Mouse (Mus musculus) hindbrain, embryonic 15.5 days (tissue): ENCODE results near the gene Ryr3. TPM values are rescaled to one million over a fixed set of nuclear protein-coding genes. Genes with fewer than 3 reads are reported as not detected.

Experiments
- ATAC-seq: fragments of 200-750 bp; cut with Nextera tagmentation; 2 replicates; pipeline ENCODE4 v1.8.0; 2017; ENCODE audit warnings: low read depth, moderate number of reproducible peaks, moderate TSS enrichment; ENCODE audit not compliant: low FRiP score
- H3K27ac ChIP-seq: fragments of 300-500 bp; sonication (generic); replicated peaks from 2 replicates; pipeline ENCODE4 v1.5.1; 2015; ENCODE audit warnings: mild to moderate bottlenecking, inconsistent platforms
- H3K27me3 ChIP-seq: fragments of 300-500 bp; sonication (generic); 2 replicates; pipeline ENCODE4 v1.6.1; 2015; ENCODE audit warnings: control low read depth, inconsistent platforms
- H3K36me3 ChIP-seq: fragments of 300-500 bp; sonication (generic); 2 replicates; pipeline ENCODE4 v1.6.1; 2015; ENCODE audit warnings: control low read depth, inconsistent platforms
- H3K4me1 ChIP-seq: fragments of 300-500 bp; sonication (generic); replicated peaks from 2 replicates; pipeline ENCODE4 v1.6.1; 2015; ENCODE audit warnings: control low read depth, inconsistent platforms
- H3K4me2 ChIP-seq: fragments of 300-500 bp; sonication (generic); 2 replicates; pipeline ENCODE4 v1.6.1; 2015; ENCODE audit warnings: moderate library complexity, mild to moderate bottlenecking, inconsistent platforms
- H3K4me3 ChIP-seq: fragments of 300-500 bp; sonication (generic); 2 replicates; pipeline ENCODE4 v1.5.1; 2015; ENCODE audit warnings: mild to moderate bottlenecking, inconsistent platforms
- H3K9ac ChIP-seq: fragments of 300-500 bp; sonication (generic); 2 replicates; pipeline ENCODE4 v1.6.1; 2015; ENCODE audit warnings: inconsistent platforms
- H3K9me3 ChIP-seq: fragments of 300-500 bp; sonication (generic); 2 replicates; pipeline ENCODE4 v1.6.1; 2016; ENCODE audit warnings: control low read depth, inconsistent platforms
- WGBS: fragments of 180-500 bp; shearing (Covaris S2); methylation state at CpG from one replicate; pipeline ENCODE4 v1.1.7; 2015; 5-methylcytosine and 5-hydroxymethylcytosine counted together
- polyA plus RNA-seq: library from polyadenylated mRNA; unstranded; fragments of >200 nt; fragmentation: Nextera tagmentation; extraction: Ambion mirVana; gene quantifications from 2 replicates; pipeline ENCODE4 v1.2.1, GENCODE M21; 2015

Ryr3 gene
- polyA plus RNA-seq, 1 experiment from 2014 or later, result 5.5 TPM

GRCm38 (mm10) chr2:113008961-113009740 lies 207.7 kb downstream of the Ryr3 start:
- no peaks in the 10 kb centered on the region for H3K27me3 ChIP-seq
- H3K4me3 ChIP-seq, result no peak overlapping the region
- ATAC-seq, result peak; percentile 79
- no peaks in the 10 kb centered on the region for H3K36me3 ChIP-seq
- 56% methylated on average over 11 of the region's 11 CpGs for WGBS
- peak overlapping the region; percentile 30; the same call in 1 of the 2 replicates for H3K27ac ChIP-seq
- H3K9me3 ChIP-seq, result no peaks in the 10 kb centered on the region
- peaks cover 9% of the 10 kb centered on the region; the same call in 1 of the 2 replicates for H3K4me1 ChIP-seq
- H3K9ac ChIP-seq, result no peak overlapping the region
- no peak overlapping the region; the same call in 1 of the 2 replicates for H3K4me2 ChIP-seq

GRCm38 (mm10) chr2:112998498-112998897 lies 218.4 kb downstream of the Ryr3 start:
- H3K36me3 ChIP-seq, result no peaks in the 10 kb centered on the region
- no peak overlapping the region for H3K4me3 ChIP-seq
- no peak overlapping the region for H3K9ac ChIP-seq
- no peak overlapping the region for H3K27ac ChIP-seq
- no peaks in the 10 kb centered on the region for H3K9me3 ChIP-seq
- H3K4me2 ChIP-seq, result no peak overlapping the region
- no peaks in the 10 kb centered on the region for H3K27me3 ChIP-seq
- H3K4me1 ChIP-seq, result no peaks in the 10 kb centered on the region
- ATAC-seq, result no peak
- WGBS, result 71% methylated on average over 3 of the region's 3 CpGs

- Histone ChIP-seq H3K36me3 (no peaks in the 10 kb centered on the region), H3K9me3 (no peaks in the 10 kb centered on the region), H3K4me2 (no peak overlapping the region), H3K27ac (no peak overlapping the region), H3K27me3 (no peaks in the 10 kb centered on the region), H3K4me1 (no peaks in the 10 kb centered on the region), H3K4me3 (no peak overlapping the region), H3K9ac (no peak overlapping the region)
- ATAC-seq, result no peak
- 43% methylated on average over 1 of the region's 1 CpGs for WGBS
Observed at GRCm38 (mm10) chr2:112982908-112983510, 233.9 kb downstream of the Ryr3 start.

GRCm38 (mm10) chr2:112966807-112967625 lies 249.9 kb downstream of the Ryr3 start:
- H3K4me1 ChIP-seq, result peaks cover 5% of the 10 kb centered on the region; the same call in 1 of the 2 replicates
- no peaks in the 10 kb centered on the region for H3K9me3 ChIP-seq
- no peaks in the 10 kb centered on the region for H3K27me3 ChIP-seq
- no peak overlapping the region for H3K4me2 ChIP-seq
- 48% methylated on average over 14 of the region's 14 CpGs for WGBS
- H3K27ac ChIP-seq, result no peak overlapping the region
- H3K9ac ChIP-seq, result no peak overlapping the region
- no peak overlapping the region for H3K4me3 ChIP-seq
- ATAC-seq, result peak; percentile 63; the same call in 1 of the 2 replicates
- H3K36me3 ChIP-seq, result no peaks in the 10 kb centered on the region

- no peak for ATAC-seq
Observed at GRCm38 (mm10) chr2:112948931-112949330, 268.0 kb downstream of the Ryr3 start.

GRCm38 (mm10) chr2:112931776-112932175 lies 285.1 kb downstream of the Ryr3 start:
- no peak for ATAC-seq
- no peaks in the 10 kb centered on the region for H3K36me3 ChIP-seq
- 64% methylated on average over 1 of the region's 1 CpGs for WGBS

More at GRCm38 (mm10) chr2:112948931-112949330, 268.0 kb downstream of the Ryr3 start:
- Histone ChIP-seq H3K36me3 (no peaks in the 10 kb centered on the region), H3K4me2 (no peak overlapping the region), H3K9me3 (no peaks in the 10 kb centered on the region), H3K9ac (no peak overlapping the region), H3K27me3 (no peaks in the 10 kb centered on the region), H3K27ac (no peak overlapping the region), H3K4me1 (no peaks in the 10 kb centered on the region), H3K4me3 (no peak overlapping the region)
- 70% methylated on average over 1 of the region's 1 CpGs for WGBS

GRCm38 (mm10) chr2:112913796-112914195 lies 303.1 kb downstream of the Ryr3 start:
- H3K4me3 ChIP-seq, result no peak overlapping the region
- ATAC-seq, result no peak
- no peaks in the 10 kb centered on the region for H3K4me1 ChIP-seq
- H3K36me3 ChIP-seq, result no peaks in the 10 kb centered on the region
- H3K4me2 ChIP-seq, result no peak overlapping the region
- H3K27me3 ChIP-seq, result no peaks in the 10 kb centered on the region
- H3K27ac ChIP-seq, result no peak overlapping the region
- H3K9me3 ChIP-seq, result no peaks in the 10 kb centered on the region
- H3K9ac ChIP-seq, result no peak overlapping the region

More at GRCm38 (mm10) chr2:112931776-112932175, 285.1 kb downstream of the Ryr3 start:
- Histone ChIP-seq H3K4me1 (no peaks in the 10 kb centered on the region), H3K4me2 (no peak overlapping the region), H3K27ac (no peak overlapping the region), H3K9ac (no peak overlapping the region), H3K27me3 (no peaks in the 10 kb centered on the region), H3K9me3 (no peaks in the 10 kb centered on the region), H3K4me3 (no peak overlapping the region)

GRCm38 (mm10) chr2:112912611-112913010 lies 304.3 kb downstream of the Ryr3 start:
- no peaks in the 10 kb centered on the region for H3K4me1 ChIP-seq
- no peaks in the 10 kb centered on the region for H3K27me3 ChIP-seq
- ATAC-seq, result no peak
- H3K36me3 ChIP-seq, result no peaks in the 10 kb centered on the region
- H3K9me3 ChIP-seq, result no peaks in the 10 kb centered on the region
- H3K4me2 ChIP-seq, result no peak overlapping the region
- H3K4me3 ChIP-seq, result no peak overlapping the region
- H3K9ac ChIP-seq, result no peak overlapping the region
- no peak overlapping the region for H3K27ac ChIP-seq

GRCm38 (mm10) chr2:112910579-112910978 lies 306.3 kb downstream of the Ryr3 start:
- no peak overlapping the region for H3K27ac ChIP-seq
- H3K36me3 ChIP-seq, result no peaks in the 10 kb centered on the region
- no peak for ATAC-seq
- no peak overlapping the region for H3K4me3 ChIP-seq
- no peak overlapping the region for H3K4me2 ChIP-seq
- no peaks in the 10 kb centered on the region for H3K4me1 ChIP-seq
- H3K27me3 ChIP-seq, result no peaks in the 10 kb centered on the region
- no peak overlapping the region for H3K9ac ChIP-seq
- 88% methylated on average over 4 of the region's 4 CpGs for WGBS
- no peaks in the 10 kb centered on the region for H3K9me3 ChIP-seq

- H3K9ac ChIP-seq, result no peak overlapping the region
- no peaks in the 10 kb centered on the region for H3K9me3 ChIP-seq
- ATAC-seq, result no peak
- 85% methylated on average over 4 of the region's 4 CpGs for WGBS
- no peaks in the 10 kb centered on the region for H3K27me3 ChIP-seq
- H3K4me2 ChIP-seq, result no peak overlapping the region
- no peak overlapping the region for H3K4me3 ChIP-seq
- H3K4me1 ChIP-seq, result no peaks in the 10 kb centered on the region
- no peak overlapping the region for H3K27ac ChIP-seq
- no peaks in the 10 kb centered on the region for H3K36me3 ChIP-seq
Observed at GRCm38 (mm10) chr2:112909142-112909541, 307.8 kb downstream of the Ryr3 start.

GRCm38 (mm10) chr2:112900747-112901146 lies 316.1 kb downstream of the Ryr3 start:
- no peak for ATAC-seq
- Histone ChIP-seq H3K9ac (no peak overlapping the region), H3K27ac (no peak overlapping the region), H3K4me3 (no peak overlapping the region), H3K4me1 (no peaks in the 10 kb centered on the region), H3K9me3 (no peaks in the 10 kb centered on the region), H3K36me3 (no peaks in the 10 kb centered on the region), H3K4me2 (no peak overlapping the region), H3K27me3 (no peaks in the 10 kb centered on the region)
- WGBS, result 74% methylated on average over 5 of the region's 5 CpGs
